Mouse (Mus musculus) forebrain, embryonic 14.5 days (tissue): ENCODE results near the gene Elane. TPM values are rescaled to one million over a fixed set of nuclear protein-coding genes. Genes with fewer than 3 reads are reported as not detected.

Source experiments
- ATAC-seq: fragments of 200-750 bp; cut with Nextera tagmentation; 2 replicates; pipeline ENCODE4 v1.8.0; 2017; ENCODE audit warnings: mild to moderate bottlenecking, moderate library complexity
- DNase-seq: peaks from one replicate; pipeline ENCODE4 v3.0.0-alpha.2; 2015; ENCODE audit warnings: low spot score
- H3K27ac ChIP-seq: fragments of 300-500 bp; sonication (generic); 2 replicates; pipeline ENCODE4 v1.5.1; 2014; ENCODE audit warnings: low read depth, mild to moderate bottlenecking, control low read depth, low read length, moderate library complexity
- H3K27me3 ChIP-seq: fragments of 300-500 bp; sonication (generic); replicated peaks from 2 replicates; pipeline ENCODE4 v1.6.1; 2014; ENCODE audit warnings: low read length, control low read depth, mixed read lengths; ENCODE audit not compliant: control insufficient read depth, insufficient read depth
- H3K36me3 ChIP-seq: fragments of 300-500 bp; sonication (generic); 2 replicates; pipeline ENCODE4 v1.6.1; 2014; ENCODE audit warnings: low read length, control low read depth; ENCODE audit not compliant: control insufficient read depth, insufficient read depth
- H3K4me1 ChIP-seq: fragments of 300-500 bp; sonication (generic); 2 replicates; pipeline ENCODE4 v1.6.1; 2014; ENCODE audit warnings: antibody characterized with exemption, low read length, control low read depth; ENCODE audit not compliant: control insufficient read depth, insufficient read depth
- H3K4me2 ChIP-seq: fragments of 300-500 bp; sonication (generic); 2 replicates; pipeline ENCODE4 v1.6.1; 2014; ENCODE audit warnings: mild to moderate bottlenecking, control low read depth, low read length
- H3K4me3 ChIP-seq: fragments of 300-500 bp; sonication (generic); 2 replicates; pipeline ENCODE4 v1.5.1; 2014; ENCODE audit warnings: low read depth, low read length, control low read depth
- H3K9ac ChIP-seq: fragments of 300-500 bp; sonication (generic); 2 replicates; pipeline ENCODE4 v1.6.1; 2014; ENCODE audit warnings: mild to moderate bottlenecking, low read length, control low read depth, moderate library complexity
- H3K9me3 ChIP-seq: fragments of 300-500 bp; sonication (generic); replicated peaks from 2 replicates; pipeline ENCODE4 v1.6.1; 2016; ENCODE audit warnings: low read length, control low read depth, mixed read lengths; ENCODE audit not compliant: control insufficient read depth
- WGBS: fragments of 180-500 bp; shearing (Covaris S2); extraction: QIAGEN DNeasy Blood & Tissue Kit; methylation state at CpG from one replicate; pipeline ENCODE4 v1.1.7; 2014; 5-methylcytosine and 5-hydroxymethylcytosine counted together
- polyA plus RNA-seq: library from polyadenylated mRNA; unstranded; fragments of >200 nt; fragmentation: Nextera tagmentation; extraction: Ambion mirVana; gene quantifications from 2 replicates; pipeline ENCODE4 v1.2.1, GENCODE M21; 2014

The Elane gene
- polyA plus RNA-seq, 1 experiment from 2014 or later, result 0.36 TPM

DNA sequence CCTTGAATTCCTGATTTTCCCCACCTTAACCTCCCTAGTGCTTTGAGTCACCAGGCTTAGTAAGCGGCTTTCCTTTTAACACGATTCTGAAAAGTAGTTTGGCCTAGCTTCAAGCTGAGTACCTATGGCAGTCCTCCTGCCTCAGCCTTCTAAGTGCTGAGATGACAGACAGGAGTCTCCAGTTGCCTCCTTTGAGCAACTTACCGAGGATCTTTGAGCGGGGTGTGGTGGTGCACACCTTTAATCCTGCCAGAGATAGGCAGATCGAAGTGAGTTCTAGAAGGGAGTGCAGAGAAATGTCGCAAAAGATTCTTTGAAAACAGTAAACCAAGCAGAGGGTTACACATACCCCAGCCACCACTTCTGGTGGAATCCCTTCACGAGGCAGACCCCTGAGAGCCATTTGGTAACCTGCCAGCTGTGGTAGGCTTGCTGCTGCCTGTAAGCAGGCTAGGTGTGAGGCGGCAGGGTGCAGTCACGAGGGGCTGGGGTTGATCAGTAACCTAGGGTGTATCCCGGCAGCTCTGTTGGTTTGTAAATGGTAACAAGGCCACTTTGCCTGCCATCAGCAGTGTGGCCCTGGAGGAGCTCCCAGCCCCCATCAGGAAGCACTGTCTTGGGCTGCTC, 30.4 kb upstream of the Elane start:
- no peaks in the 10 kb centered on the region for H3K9me3 ChIP-seq
- H3K9ac ChIP-seq, result peak overlapping the region; percentile 94
- DNase-seq (peak; percentile 54), ATAC-seq (no peak)
- peak overlapping the region; percentile 97 for H3K4me3 ChIP-seq
- H3K36me3 ChIP-seq, result peaks cover 40% of the 10 kb centered on the region
- H3K4me2 ChIP-seq, result peak overlapping the region; percentile 82
- peaks cover 48% of the 10 kb centered on the region for H3K4me1 ChIP-seq
- no peak overlapping the region for H3K27ac ChIP-seq
- no peaks in the 10 kb centered on the region for H3K27me3 ChIP-seq
- WGBS, result 5% methylated on average over 10 of the region's 10 CpGs

DNA sequence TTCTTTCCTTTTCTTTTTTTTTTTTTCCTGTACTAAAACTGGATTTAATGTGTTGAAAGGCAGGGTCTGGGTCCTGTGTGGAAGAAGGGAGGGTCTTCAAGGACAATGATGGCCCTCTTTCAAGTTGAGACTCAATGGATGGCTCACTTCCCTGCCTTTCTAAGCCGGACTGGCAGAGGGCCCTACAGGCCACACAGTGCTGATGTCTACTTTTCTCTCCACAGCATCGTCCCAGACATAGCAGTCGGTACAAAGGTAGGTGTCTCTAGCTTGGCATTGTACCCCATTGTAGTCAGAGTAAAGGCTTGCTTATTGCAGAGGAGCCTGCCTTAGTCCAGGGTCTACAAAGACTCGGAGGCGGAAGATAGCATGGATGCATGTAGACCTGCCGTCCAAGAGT, 29.8 kb upstream of the Elane start:
- Histone ChIP-seq H3K36me3 (peaks cover 46% of the 10 kb centered on the region), H3K4me3 (peak overlapping the region; percentile 97), H3K4me1 (peaks cover 48% of the 10 kb centered on the region), H3K4me2 (peak overlapping the region; percentile 82), H3K9me3 (no peaks in the 10 kb centered on the region), H3K27me3 (no peaks in the 10 kb centered on the region), H3K9ac (peak overlapping the region; percentile 94), H3K27ac (peak overlapping the region; percentile 33; the same call in 1 of the 2 replicates)
- ATAC-seq, result no peak
- no peak for DNase-seq
- WGBS, result 34% methylated on average over 6 of the region's 6 CpGs

DNA sequence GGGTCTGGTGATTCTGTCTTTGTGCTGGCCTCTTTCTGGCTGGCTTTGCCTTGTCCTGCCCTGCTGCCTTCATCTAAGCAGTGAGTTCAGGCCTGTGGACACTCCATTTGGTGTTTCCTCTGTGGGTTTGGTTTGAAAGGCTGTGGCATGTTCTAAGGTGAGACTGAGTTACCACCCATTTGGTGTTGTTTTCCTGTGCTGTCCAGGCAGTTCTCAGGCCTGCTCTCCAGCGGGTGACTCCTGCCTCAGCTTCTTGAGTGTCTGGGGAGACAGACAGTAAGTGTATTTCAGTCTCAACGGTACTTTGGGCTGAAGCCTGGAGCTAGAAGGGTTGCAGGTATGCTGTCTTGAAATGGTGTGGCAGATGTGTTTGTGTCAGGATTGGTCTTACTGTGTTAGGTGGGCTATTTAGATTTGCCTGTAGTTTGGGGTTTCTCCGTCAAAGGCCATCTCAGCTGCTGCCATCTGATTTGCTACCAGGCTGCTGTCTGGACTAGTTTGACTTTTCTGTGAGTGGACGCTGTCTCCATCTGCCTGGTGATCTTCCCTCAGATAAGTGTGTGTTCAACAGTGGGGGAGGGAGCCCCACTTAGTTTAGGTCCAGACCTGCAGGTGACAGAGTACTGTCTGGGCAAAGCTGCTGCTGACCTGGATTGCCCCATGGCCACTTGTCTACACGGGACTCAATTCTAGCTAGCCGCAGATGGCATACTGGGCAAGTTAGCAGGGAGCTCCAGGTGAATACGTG, 29.2 kb upstream of the Elane start:
- Histone ChIP-seq H3K4me1 (peaks cover 43% of the 10 kb centered on the region), H3K4me2 (peak overlapping the region; percentile 82), H3K9ac (peak overlapping the region; percentile 94), H3K36me3 (peaks cover 52% of the 10 kb centered on the region), H3K27me3 (no peaks in the 10 kb centered on the region), H3K4me3 (peak overlapping the region; percentile 97), H3K27ac (peak overlapping the region; percentile 33; the same call in 1 of the 2 replicates), H3K9me3 (no peaks in the 10 kb centered on the region)
- DNase-seq (no peak), ATAC-seq (no peak)
- 58% methylated on average over 7 of the region's 7 CpGs for WGBS

DNA sequence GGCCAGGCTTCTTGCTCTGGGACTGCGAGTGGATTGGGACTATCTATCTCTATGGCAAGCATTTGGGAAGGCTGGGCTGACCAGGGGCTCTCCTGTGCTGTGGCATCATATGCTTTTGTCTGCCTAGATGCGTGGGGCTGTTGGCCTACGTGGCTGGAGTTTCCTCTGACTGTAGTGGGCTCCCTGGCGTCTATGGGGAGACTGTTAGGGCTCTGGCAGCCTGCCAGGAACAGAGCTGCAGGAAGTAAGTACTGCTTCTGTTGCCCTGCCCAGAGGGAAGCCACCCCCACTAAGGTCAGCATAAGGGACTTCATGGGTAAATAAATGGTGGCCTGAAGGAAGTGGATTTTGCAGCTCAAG, 28.6 kb upstream of the Elane start:
- H3K36me3 ChIP-seq, result peaks cover 58% of the 10 kb centered on the region
- H3K4me2 ChIP-seq, result peak overlapping the region; percentile 82
- ATAC-seq, result no peak
- 12% methylated on average over 4 of the region's 4 CpGs for WGBS
- DNase-seq, result peak; percentile 68
- no peaks in the 10 kb centered on the region for H3K27me3 ChIP-seq
- peak overlapping the region; percentile 94 for H3K9ac ChIP-seq
- H3K9me3 ChIP-seq, result no peaks in the 10 kb centered on the region
- H3K4me1 ChIP-seq, result peaks cover 38% of the 10 kb centered on the region
- peak overlapping the region; percentile 70; the same call in 1 of the 2 replicates for H3K27ac ChIP-seq
- peak overlapping the region; percentile 97 for H3K4me3 ChIP-seq

DNA sequence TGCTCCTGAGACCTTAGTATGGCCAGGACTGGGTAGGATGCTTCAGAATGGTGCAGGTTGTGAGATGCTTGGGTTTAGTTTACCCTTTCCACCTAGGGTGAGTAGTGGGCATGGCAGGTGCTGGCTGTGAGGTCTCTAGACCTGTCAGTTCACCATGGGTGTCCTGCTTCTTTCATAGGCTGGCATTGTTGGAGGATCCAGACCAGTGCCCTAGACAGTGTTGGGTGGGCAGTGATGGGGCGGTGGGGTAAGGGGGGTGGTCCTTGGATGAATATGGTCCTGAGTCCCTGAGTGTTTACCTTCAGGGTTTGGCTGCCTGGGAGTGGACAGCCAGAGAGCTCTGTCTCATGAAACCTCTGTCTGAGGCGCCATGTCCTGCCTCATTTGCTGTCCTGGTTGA, 28.2 kb upstream of the Elane start:
- Histone ChIP-seq H3K27ac (peak overlapping the region; percentile 70; the same call in 1 of the 2 replicates), H3K9me3 (no peaks in the 10 kb centered on the region), H3K4me3 (peak overlapping the region; percentile 97), H3K4me1 (peaks cover 33% of the 10 kb centered on the region), H3K9ac (peak overlapping the region; percentile 94), H3K4me2 (peak overlapping the region; percentile 82), H3K27me3 (no peaks in the 10 kb centered on the region), H3K36me3 (peaks cover 62% of the 10 kb centered on the region)
- 70% methylated on average over 2 of the region's 2 CpGs for WGBS
- no peak for ATAC-seq
- no peak for DNase-seq

DNA sequence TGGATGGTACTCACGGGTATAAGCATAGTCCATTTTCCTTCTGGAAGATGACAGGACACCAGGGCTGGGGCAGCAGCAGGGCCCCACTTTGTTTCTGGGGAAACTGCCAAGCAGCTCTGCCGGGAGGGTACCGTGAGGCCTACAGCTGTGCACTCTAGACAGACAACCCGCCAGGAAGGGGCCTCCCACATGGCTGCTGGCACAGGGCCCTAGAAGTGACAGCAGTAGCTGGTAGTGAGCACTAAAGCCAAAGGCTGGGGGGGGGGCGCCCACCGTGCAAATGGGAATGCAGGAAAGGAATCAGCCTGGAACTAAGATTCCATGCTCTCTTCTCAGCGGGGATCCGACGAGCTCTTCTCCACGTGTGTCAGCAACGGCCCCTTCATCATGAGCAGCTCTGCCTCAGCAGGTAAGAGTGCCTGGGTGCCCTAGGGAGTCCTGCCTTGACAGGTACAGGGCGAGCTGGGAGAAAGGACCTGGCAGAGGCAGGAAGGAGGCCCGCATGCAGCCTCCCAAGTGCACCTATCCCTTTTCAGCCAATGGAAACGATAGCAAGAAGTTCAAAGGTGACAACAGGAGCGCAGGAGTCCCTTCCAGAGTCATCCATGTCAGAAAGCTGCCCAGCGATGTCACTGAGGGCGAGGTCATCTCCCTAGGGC, 27.5 kb upstream of the Elane start:
- H3K9ac ChIP-seq, result peak overlapping the region; percentile 94
- peaks cover 69% of the 10 kb centered on the region for H3K36me3 ChIP-seq
- no peaks in the 10 kb centered on the region for H3K27me3 ChIP-seq
- WGBS, result 38% methylated on average over 17 of the region's 17 CpGs
- H3K4me1 ChIP-seq, result peaks cover 30% of the 10 kb centered on the region
- ATAC-seq, result peak; percentile 32
- no peaks in the 10 kb centered on the region for H3K9me3 ChIP-seq
- H3K4me3 ChIP-seq, result peak overlapping the region; percentile 97; the same call in 1 of the 2 replicates
- H3K27ac ChIP-seq, result peak overlapping the region; percentile 70
- peak; percentile 92 for DNase-seq
- H3K4me2 ChIP-seq, result peak overlapping the region; percentile 82

DNA sequence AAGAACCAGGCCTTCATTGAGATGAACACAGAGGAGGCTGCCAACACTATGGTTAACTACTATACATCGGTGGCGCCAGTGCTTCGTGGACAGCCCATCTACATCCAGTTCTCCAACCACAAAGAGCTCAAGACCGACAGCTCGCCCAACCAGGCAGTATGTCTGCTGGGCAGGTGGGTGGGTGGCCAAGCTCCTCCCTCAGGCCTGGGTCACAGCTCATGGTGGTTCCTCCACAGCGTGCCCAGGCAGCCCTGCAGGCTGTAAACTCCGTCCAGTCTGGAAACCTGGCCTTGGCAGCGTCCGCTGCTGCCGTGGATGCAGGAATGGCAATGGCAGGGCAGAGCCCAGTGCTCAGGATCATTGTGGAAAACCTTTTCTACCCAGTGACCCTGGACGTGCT, 26.9 kb upstream of the Elane start:
- Histone ChIP-seq H3K4me3 (no peak overlapping the region), H3K9ac (no peak overlapping the region), H3K4me1 (peaks cover 30% of the 10 kb centered on the region), H3K27me3 (no peaks in the 10 kb centered on the region), H3K9me3 (no peaks in the 10 kb centered on the region), H3K27ac (peak overlapping the region; percentile 48; the same call in 1 of the 2 replicates), H3K36me3 (peaks cover 71% of the 10 kb centered on the region), H3K4me2 (no peak overlapping the region)
- 84% methylated on average over 11 of the region's 11 CpGs for WGBS
- ATAC-seq (no peak), DNase-seq (no peak)

DNA sequence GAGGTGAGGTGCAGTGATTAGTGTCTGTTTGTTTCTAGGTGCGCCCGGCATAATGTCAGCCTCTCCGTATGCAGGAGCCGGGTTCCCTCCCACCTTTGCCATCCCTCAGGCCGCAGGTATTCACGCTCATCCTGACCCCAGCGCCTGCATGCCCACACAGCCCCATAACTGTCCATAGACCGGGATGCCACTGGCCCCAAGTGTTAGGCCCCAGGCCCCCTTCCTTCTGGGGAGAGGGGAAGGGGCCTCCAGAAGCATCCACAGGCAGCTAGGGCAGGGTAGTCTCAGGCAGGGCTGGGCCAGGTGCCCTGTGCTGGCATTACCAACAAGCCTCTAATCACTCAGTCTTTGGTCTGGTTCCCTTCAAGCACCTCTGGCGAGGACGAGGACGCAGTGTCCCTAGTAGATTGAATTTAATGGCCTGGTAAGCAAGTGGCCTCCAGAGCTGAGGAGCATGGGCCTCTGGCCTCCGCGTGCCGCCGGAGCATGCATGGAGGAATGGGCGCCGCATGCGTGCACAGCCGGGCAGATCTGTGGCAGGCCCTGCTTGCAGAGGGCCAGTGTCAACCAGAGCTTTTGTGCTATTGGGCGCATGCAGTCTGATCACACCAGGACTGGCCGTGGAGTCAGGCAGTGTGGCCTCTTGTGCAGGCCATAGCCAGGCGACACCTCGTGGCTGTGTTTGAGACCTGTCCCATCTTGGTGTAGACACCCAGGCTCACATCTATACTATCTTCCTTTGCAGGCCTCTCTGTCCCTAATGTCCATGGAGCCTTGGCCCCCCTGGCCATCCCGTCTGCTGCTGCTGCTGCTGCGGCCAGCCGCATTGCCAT, 25.8 kb upstream of the Elane start:
- H3K27me3 ChIP-seq, result no peaks in the 10 kb centered on the region
- no peak overlapping the region for H3K9ac ChIP-seq
- WGBS, result 93% methylated on average over 26 of the region's 26 CpGs
- H3K27ac ChIP-seq, result no peak overlapping the region
- H3K9me3 ChIP-seq, result no peaks in the 10 kb centered on the region
- ATAC-seq (no peak), DNase-seq (no peak)
- H3K4me3 ChIP-seq, result no peak overlapping the region
- H3K4me2 ChIP-seq, result no peak overlapping the region
- peaks cover 83% of the 10 kb centered on the region for H3K36me3 ChIP-seq
- H3K4me1 ChIP-seq, result peaks cover 30% of the 10 kb centered on the region
